Mouse (Mus musculus) liver, postnatal 0 days (tissue): ENCODE data around the gene Defb36. TPM values are rescaled to one million over a fixed set of nuclear protein-coding genes. Genes with fewer than 3 reads are reported as not detected.

ENCODE experiments used
- ATAC-seq: fragments of 200-750 bp; cut with Nextera tagmentation; 2 replicates; pipeline ENCODE4 v1.8.0; 2017; ENCODE audit warnings: mild to moderate bottlenecking, moderate library complexity
- DNase-seq: peaks from one replicate; pipeline ENCODE4 v3.0.0-alpha.2; 2016
- H3K27ac ChIP-seq: fragments of 300-500 bp; sonication (generic); 2 replicates; pipeline ENCODE4 v1.5.1; 2014; ENCODE audit warnings: antibody characterized with exemption, moderate library complexity, mild to moderate bottlenecking, low read depth
- H3K27me3 ChIP-seq: fragments of 300-500 bp; sonication (generic); 2 replicates; pipeline ENCODE4 v1.6.1; 2014; ENCODE audit warnings: low read length, control low read depth, mixed read lengths; ENCODE audit not compliant: insufficient read depth
- H3K36me3 ChIP-seq: fragments of 300-500 bp; sonication (generic); replicated peaks from 2 replicates; pipeline ENCODE4 v1.6.1; 2014; ENCODE audit warnings: mild to moderate bottlenecking, control low read depth, low read length, moderate library complexity, mixed read lengths; ENCODE audit not compliant: insufficient read depth
- H3K4me1 ChIP-seq: fragments of 300-500 bp; sonication (generic); 2 replicates; pipeline ENCODE4 v1.6.1; 2014; ENCODE audit warnings: antibody characterized with exemption, mild to moderate bottlenecking, control low read depth; ENCODE audit not compliant: insufficient read depth
- H3K4me2 ChIP-seq: fragments of 300-500 bp; sonication (generic); 2 replicates; pipeline ENCODE4 v1.6.1; 2014; ENCODE audit warnings: low read depth, mild to moderate bottlenecking, low read length, moderate library complexity, mixed read lengths
- H3K4me3 ChIP-seq: fragments of 300-500 bp; sonication (generic); 2 replicates; pipeline ENCODE4 v1.5.1; 2014; ENCODE audit warnings: low read depth, low read length
- H3K9ac ChIP-seq: fragments of 300-500 bp; sonication (generic); replicated peaks from 2 replicates; pipeline ENCODE4 v1.6.1; 2014; ENCODE audit warnings: mild to moderate bottlenecking, moderate library complexity
- H3K9me3 ChIP-seq: fragments of 300-500 bp; sonication (generic); 2 replicates; pipeline ENCODE4 v1.6.1; 2016; ENCODE audit warnings: mild to moderate bottlenecking, control low read depth, low read length, mixed read lengths
- CTCF ChIP-seq: sonication (generic); IDR thresholded peaks from 2 replicates; pipeline ENCODE4 v1.5.1; 2016; ENCODE audit warnings: antibody characterized with exemption, low read depth
- EP300 ChIP-seq: IDR thresholded peaks from 2 replicates; pipeline ENCODE4 v1.6.1; 2016; ENCODE audit warnings: antibody characterized with exemption, low read depth, mild to moderate bottlenecking
- WGBS: fragments of 180-500 bp; shearing (Covaris S2); extraction: QIAGEN DNeasy Blood & Tissue Kit; methylation state at CpG from one replicate; pipeline ENCODE4 v1.1.7; 2014; ENCODE audit not compliant: insufficient replicate concordance; 5-methylcytosine and 5-hydroxymethylcytosine counted together
- polyA plus RNA-seq: library from polyadenylated mRNA; unstranded; fragments of >200 nt; fragmentation: Nextera tagmentation; extraction: Ambion mirVana; gene quantifications from 2 replicates; pipeline ENCODE4 v1.2.1, GENCODE M21; 2015

Defb36 gene
- polyA plus RNA-seq, 1 experiment from 2014 or later, result not detected

DNA sequence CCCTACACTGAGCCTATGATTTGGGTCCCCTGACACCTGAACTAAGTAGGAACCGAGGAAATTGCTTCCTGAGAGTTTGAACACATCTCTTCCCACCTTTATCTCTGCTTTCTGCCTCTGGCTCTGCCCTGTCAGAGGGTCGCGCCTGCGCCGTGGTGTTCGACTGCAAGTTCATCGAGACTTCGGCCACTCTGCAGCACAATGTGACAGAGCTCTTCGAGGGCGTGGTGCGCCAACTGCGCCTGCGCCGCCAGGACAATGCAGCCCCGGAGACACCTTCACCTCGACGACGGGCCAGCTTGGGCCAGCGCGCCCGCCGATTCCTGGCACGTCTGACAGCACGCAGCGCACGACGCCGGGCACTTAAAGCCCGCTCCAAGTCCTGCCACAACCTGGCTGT is 30.2 kb downstream of the Defb36 start:
- no peak for ATAC-seq
- Histone ChIP-seq H3K4me1 (peaks cover 3% of the 10 kb centered on the region; the same call in 1 of the 2 replicates), H3K9me3 (no peaks in the 10 kb centered on the region), H3K9ac (no peak overlapping the region), H3K27ac (no peak overlapping the region), H3K4me3 (no peak overlapping the region), H3K4me2 (no peak overlapping the region), H3K36me3 (no peaks in the 10 kb centered on the region), H3K27me3 (no peaks in the 10 kb centered on the region)
- WGBS, result 73% methylated on average over 29 of the region's 29 CpGs
- no peak for TF ChIP-seq CTCF
- TF ChIP-seq EP300, result no peak
- DNase-seq, result no peak

DNA sequence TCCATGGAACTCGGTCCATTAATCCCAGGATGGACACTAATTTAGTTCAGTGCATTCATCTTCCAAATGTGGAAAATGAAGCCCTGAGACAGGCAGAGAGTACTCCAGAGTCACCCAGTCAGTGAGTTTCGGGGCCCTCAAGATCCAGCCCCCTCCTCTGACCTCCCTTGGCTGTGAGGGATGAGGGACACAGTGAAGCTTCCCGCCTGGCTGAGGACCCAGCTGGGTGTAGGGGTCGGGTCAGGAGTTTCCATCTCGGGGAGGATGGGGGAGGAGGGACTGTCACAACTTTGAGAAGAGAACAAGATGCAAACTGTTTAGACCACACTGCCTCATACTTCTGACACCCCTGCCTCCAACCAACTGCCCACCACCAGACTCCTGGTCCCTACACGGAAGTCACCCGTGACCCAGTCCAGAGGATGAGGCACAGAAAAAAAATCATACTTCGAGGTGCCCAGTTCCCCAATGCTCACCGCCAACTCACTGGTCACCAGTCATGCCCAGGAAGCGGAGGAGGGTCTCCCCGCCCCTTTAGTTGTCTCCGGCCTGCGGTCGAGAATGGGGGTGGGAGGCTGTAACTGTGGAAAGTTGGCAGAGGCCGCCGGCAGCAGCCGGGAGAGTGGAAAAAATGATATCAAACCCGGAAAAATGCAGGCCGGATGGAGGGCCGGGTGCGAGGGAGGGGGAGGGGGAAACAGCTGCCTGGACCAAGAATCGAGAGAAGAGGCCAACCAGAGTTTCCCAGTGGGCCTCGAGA is 32.3 kb downstream of the Defb36 start:
- DNase-seq (peak; percentile 46), ATAC-seq (peak; percentile 35; the same call in 1 of the 2 replicates)
- no peak overlapping the region for H3K9ac ChIP-seq
- WGBS, result 59% methylated on average over 23 of the region's 23 CpGs
- H3K27me3 ChIP-seq, result no peaks in the 10 kb centered on the region
- no peak overlapping the region for H3K4me3 ChIP-seq
- H3K9me3 ChIP-seq, result no peaks in the 10 kb centered on the region
- no peaks in the 10 kb centered on the region for H3K36me3 ChIP-seq
- peak overlapping the region; percentile 50 for H3K27ac ChIP-seq
- H3K4me2 ChIP-seq, result no peak overlapping the region
- TF ChIP-seq CTCF, result no peak
- no peak for TF ChIP-seq EP300
- no peaks in the 10 kb centered on the region for H3K4me1 ChIP-seq

DNA sequence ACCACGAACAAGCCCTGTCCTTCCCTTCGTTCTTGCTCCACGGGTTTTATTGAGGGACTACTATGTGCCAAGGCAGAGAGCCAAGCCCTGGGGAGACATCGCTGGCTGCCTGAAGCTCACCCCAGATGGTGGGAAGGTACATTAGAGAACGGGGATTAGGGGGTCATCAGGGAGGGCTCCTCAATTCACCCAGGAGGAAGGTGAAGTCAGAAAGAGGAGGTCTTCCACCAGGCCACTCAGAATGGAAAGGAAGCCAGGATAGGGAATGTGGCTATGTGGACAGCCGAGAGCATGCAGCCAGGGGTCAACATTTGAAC is 32.8 kb downstream of the Defb36 start:
- ATAC-seq (no peak), DNase-seq (no peak)
- Histone ChIP-seq H3K4me2 (no peak overlapping the region), H3K36me3 (no peaks in the 10 kb centered on the region), H3K9ac (no peak overlapping the region), H3K27me3 (no peaks in the 10 kb centered on the region), H3K9me3 (no peaks in the 10 kb centered on the region), H3K27ac (peak overlapping the region; percentile 50), H3K4me1 (no peaks in the 10 kb centered on the region), H3K4me3 (no peak overlapping the region)
- WGBS, result 71% methylated on average over 6 of the region's 6 CpGs
- TF ChIP-seq EP300, result no peak
- TF ChIP-seq CTCF, result no peak

DNA sequence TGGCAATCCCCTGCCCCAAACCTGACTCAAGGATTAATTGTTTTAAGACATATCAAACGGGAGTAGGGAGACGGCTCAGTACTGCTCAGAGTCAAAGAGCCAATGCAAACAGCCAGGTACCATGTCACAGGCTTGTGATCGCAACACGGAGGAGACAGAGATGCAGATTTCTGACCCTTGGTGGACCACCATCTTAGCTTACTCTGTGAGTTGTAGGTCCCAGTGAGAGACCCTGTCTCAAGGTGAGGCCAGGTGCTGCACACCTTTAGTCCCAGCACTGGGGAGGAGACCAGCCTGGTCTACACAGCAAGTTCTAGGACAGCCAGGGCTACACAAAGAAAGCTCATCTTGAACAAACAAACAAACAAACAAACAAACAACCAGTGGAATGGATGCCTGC is 33.3 kb downstream of the Defb36 start:
- H3K27ac ChIP-seq, result peak overlapping the region; percentile 22; the same call in 1 of the 2 replicates
- TF ChIP-seq CTCF, result no peak
- no peak for TF ChIP-seq EP300

DNA sequence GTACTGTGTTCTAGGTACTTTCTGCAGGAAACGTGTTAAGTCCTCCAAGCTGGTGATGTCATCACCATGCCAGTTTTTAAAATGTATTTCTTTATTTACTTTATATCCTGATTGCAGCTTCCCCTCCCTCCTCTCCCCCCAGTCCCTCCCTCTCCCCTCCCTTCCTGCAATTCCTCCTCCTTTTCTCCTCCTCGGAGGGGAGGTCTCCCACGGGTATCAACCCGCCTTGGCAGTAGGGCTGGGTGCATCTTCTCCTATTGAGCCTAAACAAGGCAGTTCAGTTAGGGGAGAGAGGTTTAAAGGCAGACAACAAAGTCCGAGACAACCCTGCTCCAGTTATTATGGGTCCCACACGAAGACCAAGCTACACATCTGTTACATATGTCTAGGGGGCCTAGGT is 34.7 kb downstream of the Defb36 start:
- Histone ChIP-seq H3K9ac (no peak overlapping the region), H3K4me3 (no peak overlapping the region), H3K27me3 (no peaks in the 10 kb centered on the region), H3K4me2 (no peak overlapping the region), H3K4me1 (no peaks in the 10 kb centered on the region), H3K27ac (peak overlapping the region; percentile 34; the same call in 1 of the 2 replicates), H3K36me3 (no peaks in the 10 kb centered on the region), H3K9me3 (no peaks in the 10 kb centered on the region)
- DNase-seq, result no peak
- TF ChIP-seq EP300, result no peak
- no peak for ATAC-seq
- 63% methylated on average over 6 of the region's 6 CpGs for WGBS

More for the DNA sequence above, 33.3 kb downstream of the Defb36 start:
- DNase-seq, result no peak
- Histone ChIP-seq H3K27me3 (no peaks in the 10 kb centered on the region), H3K4me3 (no peak overlapping the region), H3K9me3 (no peaks in the 10 kb centered on the region), H3K4me1 (no peaks in the 10 kb centered on the region), H3K4me2 (no peak overlapping the region), H3K9ac (no peak overlapping the region), H3K36me3 (no peaks in the 10 kb centered on the region)
- 87% methylated on average over 4 of the region's 4 CpGs for WGBS
- no peak for ATAC-seq

DNA sequence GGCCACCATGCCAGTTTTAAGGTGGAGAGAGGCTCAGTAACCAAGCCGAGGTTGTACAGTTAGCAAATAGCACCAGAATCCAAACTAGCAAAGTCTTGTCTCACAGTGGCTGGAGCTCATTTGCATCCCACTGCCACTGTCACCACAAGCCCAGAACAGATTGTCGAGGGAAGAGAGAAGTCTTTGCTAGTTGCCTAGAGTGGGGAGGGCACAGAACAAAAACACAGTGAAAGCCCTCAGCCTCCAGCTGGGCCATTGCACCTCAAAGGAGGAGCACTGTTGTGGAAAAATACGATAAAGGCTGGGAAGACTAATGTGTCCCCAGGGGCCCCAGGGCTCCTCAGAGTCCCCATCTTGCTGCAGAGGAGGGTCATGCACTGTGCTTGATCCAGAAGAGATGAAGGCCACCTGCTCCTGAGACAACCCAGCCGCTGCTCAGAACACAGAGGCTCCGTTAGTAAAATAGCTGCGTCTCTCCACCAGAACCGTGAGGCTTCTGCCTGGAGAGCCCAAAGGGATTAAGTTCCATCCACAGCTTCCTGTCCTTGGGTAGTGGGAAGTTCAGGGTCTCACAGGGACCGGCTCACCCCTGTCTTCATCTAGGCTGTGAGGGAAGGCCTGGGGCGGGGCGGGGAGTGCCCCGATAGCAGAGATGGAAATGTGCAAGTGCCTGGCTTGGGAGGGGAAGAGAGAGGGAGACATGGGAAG is 35.4 kb downstream of the Defb36 start:
- Histone ChIP-seq H3K27me3 (no peaks in the 10 kb centered on the region), H3K9me3 (no peaks in the 10 kb centered on the region), H3K36me3 (no peaks in the 10 kb centered on the region), H3K4me2 (no peak overlapping the region), H3K27ac (peak overlapping the region; percentile 34), H3K9ac (no peak overlapping the region), H3K4me1 (no peaks in the 10 kb centered on the region), H3K4me3 (no peak overlapping the region)
- no peak for DNase-seq
- ATAC-seq, result no peak
- WGBS, result 47% methylated on average over 11 of the region's 11 CpGs
- TF ChIP-seq CTCF (no peak), EP300 (no peak)
